Mouse (Mus musculus) cortical plate, adult 2 months (tissue): ENCODE data around the gene Xylt1.

Experiments
- CTCF ChIP-seq: fragments of 200-500 bp; IDR thresholded peaks from 2 replicates; pipeline ENCODE4 v1.5.1; 2011; ENCODE audit warnings: mild to moderate bottlenecking, control low read depth, low read length; ENCODE audit not compliant: insufficient read depth; ENCODE audit errors: extremely low read depth
- POLR2A ChIP-seq: fragments of 200-500 bp; IDR thresholded peaks from 2 replicates; pipeline ENCODE4 v1.6.1; 2011; ENCODE audit warnings: mild to moderate bottlenecking, low read length, control low read depth; ENCODE audit not compliant: insufficient read depth; ENCODE audit errors: extremely low read depth

DNA sequence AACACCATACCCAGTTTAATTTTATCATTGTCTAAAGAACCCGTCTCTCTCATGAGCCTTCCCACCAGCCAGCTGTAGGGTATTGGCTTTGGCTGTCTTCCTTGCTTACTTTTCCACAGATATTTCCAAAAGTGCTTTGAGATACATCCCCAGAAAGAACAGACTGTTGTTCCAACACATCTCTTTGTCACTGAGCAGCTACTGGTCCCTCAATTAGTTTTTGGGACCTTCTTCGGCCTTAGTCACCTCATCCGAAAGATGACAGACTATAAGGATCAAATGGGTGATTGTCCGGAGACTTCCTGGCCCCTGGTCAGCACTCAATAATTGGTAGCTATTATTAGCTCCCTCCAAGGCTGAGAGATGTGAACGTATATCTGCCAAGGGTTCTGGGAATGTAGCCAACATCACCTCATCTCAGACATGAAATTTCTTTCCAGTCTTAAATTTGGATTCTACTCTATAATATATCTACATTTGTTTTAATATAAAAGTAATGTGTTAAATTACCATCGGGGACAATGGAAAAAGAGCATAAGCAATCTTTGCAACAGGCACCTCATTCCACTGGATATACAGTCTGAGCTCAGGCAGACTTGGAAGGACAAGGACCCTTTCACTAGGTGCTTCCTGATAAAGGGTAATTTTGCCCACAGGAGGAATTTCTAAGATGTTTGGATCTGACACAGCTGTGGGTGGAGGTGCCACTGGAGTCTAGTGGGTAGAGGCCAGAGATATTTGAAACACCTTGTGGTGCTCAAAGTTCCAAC lies 23.2 kb upstream of the Xylt1 start:
- TF ChIP-seq CTCF (no peak), POLR2A (no peak)
